In genomic region chr12:84811510-84811909, GRCm38 (mm10) we compare ENCODE assay signal across 16 mouse cellular contexts. TPM values are rescaled to one million over a fixed set of nuclear protein-coding genes. Genes with fewer than 3 reads are reported as not detected.
DNase-seq lines count a peak whose midpoint lies in the region.
"Had no signal": no experiment of that assay in that cellular context is flagged by ENCODE, and none has a peak within 500 bp of the region (broad histone marks: within the 10 kb centered on the region; RNA-seq: fewer than 3 reads in every experiment).

No protein-coding gene starts in this region.

- peak; percentile 92 for DNase-seq in heart, adult 11 months
- DNase-seq in heart, postnatal 36 days: no peak
- DNase-seq in heart, postnatal 4 days: peak; percentile 37
- no peak for DNase-seq in heart, postnatal 14 days
- peak; percentile 54 for DNase-seq in MN1 (ENCODE audit: low spot score)
- peak; percentile 60 for DNase-seq in adipocyte (ENCODE audit: low spot score)
- DNase-seq: B cell, adult 2 months; cerebellum, adult 11 months; cerebellum, adult 9-10 months; cerebellum, postnatal 36 days; gastrocnemius, postnatal 36 days; layer of hippocampus, adult 9-11 months; liver, embryonic 13.5 days; midbrain, embryonic 14.5 days; retina, postnatal 1 day; right cerebral cortex, postnatal 14 days had no signal

- intact Hi-C loops in heart, postnatal 36 days (cut with DNase I): no loop called here
- intact Hi-C loops in heart, postnatal 14 days (cut with DNase I): loop anchor here (5.0 kb wide), 1 partner anchor 66 kb away; the partner anchor contains the start of gene Ltbp2

RNA-seq across cellular contexts. Expression of gene Isca2, which starts 38.5 kb away (rescaled TPM):
- 10 to 100 TPM; 78.2 to 81.0 TPM for total RNA-seq in heart, postnatal 36 days (2021)
- 10 to 100 TPM; 72.9 to 75.3 TPM for total RNA-seq in heart, postnatal 4 days (2021)
- total RNA-seq in heart, postnatal 14 days (2021): 10 to 100 TPM; 71.2 to 73.3 TPM

RNA-seq across cellular contexts. Expression of gene Npc2, which starts 38.6 kb away (rescaled TPM):
- 10 to 100 TPM; 29.9 to 30.0 TPM for total RNA-seq in heart, postnatal 36 days (2021)
- total RNA-seq in heart, postnatal 4 days (2021): 10 to 100 TPM; 42.6 to 45.3 TPM
- 10 to 100 TPM; 30.8 to 32.7 TPM for total RNA-seq in heart, postnatal 14 days (2021)

Comparison
In these comparisons a context has a peak if more than half of its experiments do, and no peak if none do; other contexts are left out.
1. DNase-seq: peak in heart, adult 11 months (single experiment), heart, postnatal 4 days (single experiment), MN1 (single experiment) and adipocyte (single experiment); none in heart, postnatal 36 days (0 of 2) and heart, postnatal 14 days (0 of 2).